Mouse (Mus musculus): ENCODE data around the gene Rpl7l1.
A peak's percentile ranks its signal among the peaks of the same experiment; 100 is the strongest.
"Not testable (repeated sequence)": the region's sequence is repeated elsewhere in the genome, so short reads cannot be mapped to it uniquely, and the experiment has no call there.

Gene Rpl7l1

DNA sequence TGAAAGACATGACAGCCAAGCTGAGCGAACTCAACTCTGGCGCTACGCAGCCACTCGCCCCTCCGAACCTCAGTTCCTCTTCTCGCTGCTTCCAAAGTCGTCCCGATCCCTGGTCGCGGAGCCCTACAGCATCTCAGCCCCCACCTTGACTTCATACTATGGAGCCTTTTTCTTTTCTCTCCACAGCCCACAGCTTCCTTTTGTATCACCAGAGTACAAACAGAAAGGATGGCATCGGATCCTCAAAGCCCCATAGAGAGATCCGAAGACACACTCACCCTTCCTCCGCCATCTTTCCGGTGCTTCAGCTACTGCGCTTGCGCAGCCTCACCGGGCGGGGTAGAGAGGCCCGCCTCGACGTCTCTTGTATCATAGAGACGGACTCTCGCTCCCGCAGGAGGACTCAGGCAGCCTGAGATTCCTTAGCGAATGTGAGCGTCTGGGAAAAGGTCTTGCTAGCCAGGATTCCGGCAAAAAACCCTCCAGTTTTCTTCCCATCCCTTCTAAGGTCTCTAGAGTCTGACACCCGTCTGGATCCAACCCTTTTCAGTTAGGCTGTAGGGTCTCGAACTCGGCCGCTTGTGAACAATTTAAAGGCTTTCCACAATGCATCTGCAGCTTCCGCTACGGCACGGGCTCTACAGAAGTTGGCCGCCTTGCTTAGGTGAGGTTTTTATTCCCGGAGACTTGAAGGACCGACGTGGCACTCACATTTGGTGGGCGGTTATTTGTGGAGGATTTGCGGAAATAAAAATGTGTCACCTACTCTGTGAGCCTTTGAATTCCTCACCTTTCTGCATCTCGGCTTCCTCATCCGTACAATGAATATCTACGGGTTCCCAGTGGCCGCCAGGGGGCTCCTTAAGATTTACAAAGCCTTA lies at the start of gene Rpl7l1:
Gene Rpl7l1, minus strand, starts transcription at position 332 of the 881 bp plus-strand sequence.
- DNase-seq (ENCODE audit: low read depth): peak; percentile 83

- no peak for DNase-seq (ENCODE audit: low read depth)
Measured at GRCm38 (mm10) chr17:46829856-46830535, 47.5 kb upstream of the Rpl7l1 start.

GRCm38 (mm10) chr17:46828935-46829334 lies 46.5 kb upstream of the Rpl7l1 start:
- no peak for DNase-seq (ENCODE audit: low read depth)

GRCm38 (mm10) chr17:46823091-46823490 lies 40.6 kb upstream of the Rpl7l1 start:
- no peak for DNase-seq (ENCODE audit: low read depth)

DNA sequence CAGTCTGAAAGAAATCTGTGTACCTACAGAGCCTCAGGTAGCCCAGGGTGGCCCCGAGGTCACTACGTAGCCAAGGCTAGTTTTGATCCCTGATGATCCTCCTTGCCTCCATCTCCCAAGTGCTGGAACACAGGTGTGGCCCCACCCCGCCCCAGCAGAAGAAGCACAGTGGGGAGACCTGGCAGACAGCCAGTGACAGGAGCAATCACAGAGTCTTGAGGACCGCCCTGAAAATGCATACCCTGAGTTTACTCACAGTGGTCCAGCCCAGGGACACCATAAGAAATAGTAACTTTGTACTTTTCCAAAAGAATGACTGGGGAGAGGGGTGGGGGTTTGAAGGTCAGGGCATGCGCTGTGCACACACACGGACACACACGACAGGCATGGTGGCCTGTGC lies 38.2 kb upstream of the Rpl7l1 start:
- DNase-seq (ENCODE audit: low read depth): no peak

DNA sequence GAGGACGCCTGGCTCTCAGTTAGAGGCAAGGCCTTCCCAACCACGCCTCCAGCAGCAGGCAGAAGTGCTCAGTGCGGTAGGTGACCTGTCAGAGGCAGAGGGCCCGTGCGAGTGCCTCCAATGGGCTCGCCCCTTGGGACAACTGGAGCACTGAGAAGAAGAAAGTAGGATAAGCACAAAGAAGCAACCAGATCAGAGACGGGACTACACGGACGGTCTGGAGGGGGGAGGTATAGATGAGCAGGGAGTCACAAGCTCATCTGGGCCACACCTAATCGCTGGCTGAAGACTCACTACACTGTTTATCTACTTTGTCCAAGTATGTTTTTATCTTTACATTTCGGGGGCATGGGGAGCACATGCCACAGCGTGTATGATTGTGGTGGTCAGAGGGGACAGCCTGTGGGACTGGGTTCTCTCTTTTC lies 35.3 kb upstream of the Rpl7l1 start:
- no peak for DNase-seq (ENCODE audit: low read depth)

- no peak for DNase-seq (ENCODE audit: low read depth)
Measured at GRCm38 (mm10) chr17:46816306-46816705, 33.8 kb upstream of the Rpl7l1 start.

GRCm38 (mm10) chr17:46814497-46814896 lies 32.0 kb upstream of the Rpl7l1 start:
- no peak for DNase-seq (ENCODE audit: low read depth)

- no peak for DNase-seq (ENCODE audit: low read depth)
Measured at GRCm38 (mm10) chr17:46813637-46814036, 31.2 kb upstream of the Rpl7l1 start.

DNA sequence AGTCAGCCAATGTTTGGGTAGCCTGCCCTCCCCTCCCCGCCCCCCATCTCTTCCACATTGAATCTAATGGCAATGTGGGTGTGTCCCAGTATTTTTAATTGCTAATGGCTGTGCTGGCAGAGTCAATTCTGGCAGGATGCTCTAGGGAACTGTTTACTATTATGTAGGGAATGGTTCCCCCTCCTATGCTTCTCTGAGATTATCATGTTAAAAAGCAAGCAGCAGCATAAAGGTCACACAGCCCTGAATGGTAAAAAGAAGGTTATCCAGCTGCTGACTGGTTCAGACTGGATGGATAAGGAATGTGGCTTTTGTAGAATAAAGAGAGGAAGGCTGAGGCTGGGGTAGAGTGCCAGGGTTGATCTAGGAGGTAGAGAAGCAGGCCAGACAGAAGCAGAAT lies 30.0 kb upstream of the Rpl7l1 start:
- DNase-seq (ENCODE audit: low read depth): no peak

DNA sequence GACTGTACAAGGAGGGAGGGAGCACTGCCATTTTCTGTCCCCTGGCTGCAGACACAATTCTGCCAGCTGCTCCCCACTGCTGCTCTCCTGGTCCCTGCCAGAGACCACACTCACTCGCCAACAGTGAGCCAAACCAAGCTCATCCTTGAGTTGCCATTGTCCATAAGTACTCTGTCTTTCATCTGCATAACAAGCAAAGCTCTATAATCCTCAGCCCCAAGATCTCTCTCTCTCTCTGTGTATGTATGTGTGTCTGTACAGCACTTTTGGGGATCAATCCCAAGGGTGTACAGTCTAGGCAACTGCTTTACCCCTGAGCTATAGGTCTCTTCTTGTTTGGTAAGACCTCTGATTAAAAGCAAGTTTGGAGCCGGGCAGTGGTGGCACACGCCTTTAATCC lies 28.2 kb upstream of the Rpl7l1 start:
- no peak for DNase-seq (ENCODE audit: low read depth)

DNA sequence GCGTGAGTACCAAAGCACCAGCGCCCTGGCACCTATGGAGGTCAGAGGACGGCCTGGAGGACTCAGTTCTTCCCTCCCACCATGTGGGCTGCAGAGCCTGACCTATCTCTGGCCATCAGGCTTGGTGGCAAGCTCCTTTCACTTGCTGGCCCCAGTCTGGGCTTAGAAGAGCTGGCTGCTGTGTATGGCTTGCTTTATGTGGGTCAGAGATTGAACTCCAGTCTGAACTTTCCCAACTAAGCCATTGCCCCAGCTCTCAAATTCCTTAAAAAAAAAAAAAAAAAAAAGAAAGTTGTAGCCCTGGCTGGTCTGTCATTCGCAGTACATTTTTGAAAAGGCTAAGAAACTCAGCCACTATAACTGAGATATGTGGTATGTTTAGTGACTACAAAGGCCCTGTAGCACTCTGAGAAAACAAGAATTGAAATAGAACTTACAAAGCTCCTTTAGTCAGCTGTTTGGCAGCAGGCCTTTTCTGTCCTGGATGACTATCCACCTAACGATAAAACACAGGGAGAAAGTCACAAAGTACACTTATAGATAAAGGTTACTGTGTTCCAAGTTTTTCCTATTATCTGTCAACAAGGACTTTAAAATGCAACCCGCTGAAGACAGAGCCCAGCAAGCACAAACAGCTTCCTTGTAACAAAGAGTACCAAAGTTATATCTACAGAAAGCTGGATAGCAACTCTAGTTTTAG lies 26.8 kb upstream of the Rpl7l1 start:
- no peak for DNase-seq (ENCODE audit: low read depth)

- no peak for DNase-seq (ENCODE audit: low read depth)
Measured at GRCm38 (mm10) chr17:46808376-46808775, 25.9 kb upstream of the Rpl7l1 start.

- DNase-seq (ENCODE audit: low read depth): no peak
Measured at GRCm38 (mm10) chr17:46801761-46802160, 19.3 kb upstream of the Rpl7l1 start.

- no peak for DNase-seq (ENCODE audit: low read depth)
Measured at GRCm38 (mm10) chr17:46799680-46800079, 17.2 kb upstream of the Rpl7l1 start.

- no peak for DNase-seq (ENCODE audit: low read depth)
Measured at GRCm38 (mm10) chr17:46797386-46797785, 14.9 kb upstream of the Rpl7l1 start.

GRCm38 (mm10) chr17:46796743-46797142 lies 14.3 kb upstream of the Rpl7l1 start:
- no peak for DNase-seq (ENCODE audit: low read depth)

GRCm38 (mm10) chr17:46792963-46793362 lies 10.5 kb upstream of the Rpl7l1 start:
- DNase-seq (ENCODE audit: low read depth): no peak

DNA sequence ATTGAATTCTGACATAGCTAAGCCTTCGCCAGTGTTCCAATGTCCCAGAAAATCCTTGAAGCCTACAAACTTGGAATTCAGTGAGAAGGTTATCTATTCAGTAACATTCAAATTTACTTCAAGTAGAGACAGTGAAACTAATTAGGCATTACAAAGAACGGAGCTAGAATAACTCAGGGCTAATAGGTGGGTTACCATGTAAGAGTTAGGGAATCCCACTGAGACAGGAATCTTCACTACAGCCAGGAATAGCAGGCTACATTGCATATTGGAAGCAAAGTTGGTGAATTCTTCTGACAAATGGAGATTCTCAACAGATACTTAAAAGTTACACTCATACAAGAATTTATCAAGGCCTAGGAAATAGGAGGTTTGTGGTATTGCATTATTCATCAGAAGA lies 5.5 kb upstream of the Rpl7l1 start:
- DNase-seq (ENCODE audit: low read depth): not testable (repeated sequence)

GRCm38 (mm10) chr17:46786952-46787351 lies 4.5 kb upstream of the Rpl7l1 start:
- no peak for DNase-seq (ENCODE audit: low read depth)

GRCm38 (mm10) chr17:46783222-46783565 lies 722 bp upstream of the Rpl7l1 start:
- no peak for DNase-seq (ENCODE audit: low read depth)

- DNase-seq (ENCODE audit: low read depth): no peak
Measured at GRCm38 (mm10) chr17:46781876-46782275, 596 bp downstream of the Rpl7l1 start.

- DNase-seq (ENCODE audit: low read depth): no peak
Measured at GRCm38 (mm10) chr17:46776087-46776486, 6.4 kb downstream of the Rpl7l1 start.

All from fibroblast of lung, adult 2 months (primary cell).